Mouse (Mus musculus) E14TG2a.4 (cell line): ENCODE measurements around the gene Ppp1r37.
A peak's percentile ranks its signal among the peaks of the same experiment; 100 is the strongest.

Source experiments
- H3K27me3 ChIP-seq: 2 replicates; pipeline ENCODE4 v1.6.1; 2014; ENCODE audit warnings: low read length, control low read depth; ENCODE audit not compliant: insufficient read depth
- H3K36me3 ChIP-seq: 2 replicates; pipeline ENCODE4 v1.6.1; 2014; ENCODE audit warnings: low read length, control low read depth; ENCODE audit not compliant: insufficient read depth
- H3K4me1 ChIP-seq: replicated peaks from 2 replicates; pipeline ENCODE4 v1.6.1; 2014; ENCODE audit warnings: low read depth, low read length, control low read depth
- H3K4me3 ChIP-seq: replicated peaks from 2 replicates; pipeline ENCODE4 v1.5.1; 2014; ENCODE audit warnings: mild to moderate bottlenecking, low read length
- H3K9me3 ChIP-seq: 2 replicates; pipeline ENCODE4 v1.6.1; 2014; ENCODE audit warnings: low read length, control low read depth
- CTCF ChIP-seq: conservative IDR thresholded peaks from 2 replicates; pipeline ENCODE4 v1.5.1; 2014; ENCODE audit warnings: low read length
- NANOG ChIP-seq: IDR thresholded peaks from 2 replicates; pipeline ENCODE4 v1.6.1; 2014; ENCODE audit warnings: borderline replicate concordance, low read length, mixed read lengths
- POU5F1 ChIP-seq: IDR thresholded peaks from 2 replicates; pipeline ENCODE4 v1.6.1; 2014; ENCODE audit warnings: low read length, borderline replicate concordance

The Ppp1r37 gene

DNA sequence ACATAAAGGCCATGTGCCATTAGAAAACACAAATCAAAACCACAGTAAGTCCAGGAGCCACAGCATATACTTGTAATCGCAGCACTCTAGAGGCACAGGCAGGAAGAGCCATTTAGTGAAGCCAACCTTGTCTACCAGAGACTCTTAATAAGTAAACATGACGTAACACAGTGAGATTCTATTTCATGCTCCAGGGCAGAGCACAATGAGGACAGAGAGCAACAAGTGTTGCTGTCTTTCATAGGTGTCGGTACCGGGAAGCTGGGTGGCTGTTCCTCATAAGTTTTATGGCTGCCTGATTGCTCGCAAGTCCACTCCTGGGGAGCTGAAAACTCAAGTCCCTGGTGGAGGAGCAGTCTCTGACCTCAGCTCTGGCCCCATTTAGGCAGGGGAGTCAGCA, 11.2 kb downstream of the Ppp1r37 start:
- H3K9me3 ChIP-seq: no peaks in the 10 kb centered on the region

DNA sequence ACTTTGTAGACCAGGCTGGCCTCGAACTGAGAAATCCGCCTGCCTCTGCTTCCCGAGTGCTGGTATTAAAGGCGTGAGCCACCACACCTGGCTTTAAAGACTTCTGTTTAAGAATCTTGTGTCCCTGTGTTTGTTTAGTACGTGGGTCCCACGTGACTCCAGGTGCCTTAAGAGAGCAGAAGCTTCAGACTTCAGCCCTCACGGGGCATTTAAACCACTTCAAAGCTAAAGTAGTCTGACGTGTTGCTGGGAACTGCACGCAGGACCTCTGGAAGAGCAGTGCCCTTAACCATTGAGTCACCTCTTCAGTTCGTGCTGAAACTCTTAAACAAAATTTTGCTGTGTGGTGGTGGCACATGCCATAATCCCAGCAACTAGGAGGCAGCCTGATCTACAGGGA, 13.5 kb downstream of the Ppp1r37 start:
- Histone ChIP-seq H3K4me3 (no peak overlapping the region), H3K4me1 (peaks cover 21% of the 10 kb centered on the region), H3K36me3 (peaks cover 62% of the 10 kb centered on the region), H3K27me3 (no peaks in the 10 kb centered on the region), H3K9me3 (no peaks in the 10 kb centered on the region)
- TF ChIP-seq NANOG (no peak), POU5F1 (no peak)

More for the DNA sequence above, 11.2 kb downstream of the Ppp1r37 start:
- H3K4me3 ChIP-seq: no peak overlapping the region
- TF ChIP-seq POU5F1 (no peak), CTCF (no peak)
- H3K36me3 ChIP-seq: peaks cover 71% of the 10 kb centered on the region
- H3K4me1 ChIP-seq: peaks cover 33% of the 10 kb centered on the region
- no peaks in the 10 kb centered on the region for H3K27me3 ChIP-seq

DNA sequence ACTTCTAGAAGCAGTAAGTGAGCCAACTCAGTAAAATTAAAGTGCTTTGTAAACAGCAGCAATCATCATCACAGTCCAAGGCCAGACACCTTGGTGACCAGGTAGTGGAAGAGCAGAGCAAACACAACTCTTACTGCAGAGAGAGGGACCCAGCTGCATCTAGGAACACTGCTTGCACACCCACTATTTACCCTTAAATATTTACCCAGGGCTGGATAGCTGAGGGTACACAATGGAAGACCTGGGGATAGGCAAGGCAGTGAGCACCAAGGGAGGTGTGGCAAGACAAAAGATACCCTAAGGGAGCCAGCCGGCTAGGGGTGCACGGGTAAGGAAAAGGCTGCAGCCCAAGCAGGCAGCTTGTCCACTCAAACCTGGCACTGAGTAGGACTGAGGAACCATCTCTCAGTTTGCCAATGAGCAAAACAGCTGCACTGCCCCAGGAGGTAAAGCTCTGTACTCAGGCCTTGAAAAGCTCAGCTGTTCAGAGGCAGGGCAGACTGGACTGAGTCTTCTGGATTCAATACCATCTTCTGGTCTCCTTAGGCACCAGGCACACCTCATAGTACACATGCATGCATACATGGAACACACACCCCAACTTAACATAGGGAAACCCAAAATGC, 15.4 kb downstream of the Ppp1r37 start:
- peaks cover 61% of the 10 kb centered on the region for H3K36me3 ChIP-seq
- peaks cover 13% of the 10 kb centered on the region for H3K9me3 ChIP-seq
- TF ChIP-seq NANOG: no peak
- TF ChIP-seq POU5F1: no peak
- no peak for TF ChIP-seq CTCF
- H3K4me3 ChIP-seq: no peak overlapping the region
- H3K4me1 ChIP-seq: 0 out of 2 replicates have a peak, but pooled peaks cover 13% of the 10 kb centered on the region
- no peaks in the 10 kb centered on the region for H3K27me3 ChIP-seq

DNA sequence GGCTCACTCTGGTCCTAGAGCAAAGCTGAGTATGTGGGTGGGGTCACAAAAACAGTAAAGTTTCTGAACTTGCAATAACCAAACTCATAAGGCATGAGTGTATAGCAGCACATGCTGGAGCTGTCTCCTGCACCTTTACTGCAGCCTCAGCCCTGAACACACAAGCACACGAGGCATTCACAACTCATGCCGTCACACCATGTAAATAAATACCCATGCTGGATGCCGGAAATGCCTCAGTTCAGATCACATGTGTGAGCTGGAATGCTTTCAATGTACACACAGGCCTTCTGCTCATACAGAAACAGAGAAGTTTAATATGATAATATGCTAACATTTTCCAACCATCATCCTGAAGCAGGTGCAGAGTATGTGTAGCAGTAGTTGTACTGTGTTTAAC, 16.9 kb downstream of the Ppp1r37 start:
- Histone ChIP-seq H3K9me3 (peaks cover 27% of the 10 kb centered on the region), H3K4me3 (no peak overlapping the region), H3K4me1 (0 out of 2 replicates have a peak, but pooled peaks cover 5% of the 10 kb centered on the region), H3K27me3 (no peaks in the 10 kb centered on the region), H3K36me3 (peaks cover 65% of the 10 kb centered on the region)
- TF ChIP-seq POU5F1: no peak
- no peak for TF ChIP-seq CTCF
- no peak for TF ChIP-seq NANOG

DNA sequence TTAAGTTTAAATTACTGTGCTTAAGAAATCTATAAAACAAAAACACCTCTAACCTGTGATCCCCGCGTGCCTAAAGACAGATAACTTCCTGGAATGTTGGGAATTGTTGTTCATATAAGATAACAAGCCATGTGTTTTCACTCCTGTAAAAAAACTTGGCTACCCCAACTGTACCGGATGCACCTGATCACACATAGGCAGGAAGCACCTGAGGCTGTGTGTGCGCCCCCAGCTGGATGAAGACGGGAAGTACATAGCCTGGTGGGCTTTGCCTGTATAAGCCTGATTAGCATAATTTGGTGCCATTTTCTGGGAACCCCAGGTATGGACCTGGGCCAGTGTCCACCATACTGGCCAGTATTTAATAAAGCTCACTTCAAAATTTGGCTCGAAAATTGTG, 19.3 kb downstream of the Ppp1r37 start:
- TF ChIP-seq CTCF: no peak; the same call in 1 of the 2 replicates
- no peak for TF ChIP-seq POU5F1
- TF ChIP-seq NANOG: no peak
- Histone ChIP-seq H3K36me3 (peaks cover 63% of the 10 kb centered on the region), H3K4me3 (no peak overlapping the region), H3K4me1 (0 out of 2 replicates have a peak, but pooled peaks cover 5% of the 10 kb centered on the region), H3K9me3 (peaks cover 52% of the 10 kb centered on the region), H3K27me3 (no peaks in the 10 kb centered on the region)

DNA sequence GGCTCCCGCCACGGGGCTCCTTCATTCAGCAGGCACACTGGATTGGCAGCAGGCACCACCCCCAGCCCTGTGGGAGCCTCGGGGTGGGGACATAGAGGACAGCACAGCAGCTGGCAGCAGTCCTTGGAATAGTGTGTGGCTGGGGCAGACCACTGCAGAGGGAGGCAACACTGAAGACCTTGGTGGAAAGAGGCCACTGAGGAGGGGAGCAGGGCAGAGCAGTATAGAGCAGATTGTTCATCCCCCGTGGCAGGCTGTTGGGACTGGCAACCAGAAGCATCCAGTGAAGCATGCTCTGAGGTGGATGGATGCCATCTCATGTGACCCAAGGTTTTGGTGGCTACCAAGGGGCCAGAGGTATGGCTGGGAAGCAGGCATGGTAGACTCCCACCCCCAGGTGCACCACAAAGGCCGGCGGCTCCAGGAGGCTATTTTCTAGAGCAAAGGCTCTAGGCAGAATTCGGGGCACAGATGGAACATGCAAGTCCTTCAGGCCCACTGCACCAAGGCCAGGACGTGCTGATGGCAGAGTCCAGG, 20.7 kb downstream of the Ppp1r37 start:
- TF ChIP-seq POU5F1 (no peak), CTCF (no peak), NANOG (no peak)
- H3K27me3 ChIP-seq: no peaks in the 10 kb centered on the region
- H3K4me3 ChIP-seq: no peak overlapping the region
- H3K4me1 ChIP-seq: no peaks in the 10 kb centered on the region
- peaks cover 67% of the 10 kb centered on the region for H3K36me3 ChIP-seq
- H3K9me3 ChIP-seq: peaks cover 65% of the 10 kb centered on the region

DNA sequence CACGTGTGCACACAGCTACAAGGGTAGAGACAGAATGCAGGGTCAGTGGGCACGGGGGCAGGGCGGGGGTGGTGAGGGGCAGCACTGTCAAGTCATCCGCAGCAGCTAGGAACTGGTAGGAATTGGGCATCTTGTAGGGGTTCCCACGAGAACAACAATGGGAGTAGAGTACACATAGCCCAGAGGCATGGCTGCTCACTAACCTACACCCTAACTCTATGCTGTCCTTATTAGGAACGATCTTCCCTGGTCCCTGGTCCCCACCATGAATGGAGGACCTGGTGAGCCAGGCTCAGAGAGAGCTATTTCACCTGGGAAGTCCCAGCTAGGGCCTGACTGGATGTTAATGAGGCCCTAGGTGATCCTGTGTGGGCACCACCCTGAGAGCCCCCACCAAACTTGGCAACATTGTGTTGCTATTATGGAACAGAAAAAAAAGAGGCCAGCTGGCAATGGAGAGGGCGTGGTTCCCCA, 21.2 kb downstream of the Ppp1r37 start:
- H3K4me1 ChIP-seq: no peaks in the 10 kb centered on the region
- H3K9me3 ChIP-seq: peaks cover 70% of the 10 kb centered on the region
- peaks cover 65% of the 10 kb centered on the region for H3K36me3 ChIP-seq
- H3K4me3 ChIP-seq: 0 out of 2 replicates have a peak overlapping the region, but pooled peaks have one; percentile 27
- TF ChIP-seq POU5F1: no peak
- TF ChIP-seq NANOG: no peak
- no peak for TF ChIP-seq CTCF
- no peaks in the 10 kb centered on the region for H3K27me3 ChIP-seq

DNA sequence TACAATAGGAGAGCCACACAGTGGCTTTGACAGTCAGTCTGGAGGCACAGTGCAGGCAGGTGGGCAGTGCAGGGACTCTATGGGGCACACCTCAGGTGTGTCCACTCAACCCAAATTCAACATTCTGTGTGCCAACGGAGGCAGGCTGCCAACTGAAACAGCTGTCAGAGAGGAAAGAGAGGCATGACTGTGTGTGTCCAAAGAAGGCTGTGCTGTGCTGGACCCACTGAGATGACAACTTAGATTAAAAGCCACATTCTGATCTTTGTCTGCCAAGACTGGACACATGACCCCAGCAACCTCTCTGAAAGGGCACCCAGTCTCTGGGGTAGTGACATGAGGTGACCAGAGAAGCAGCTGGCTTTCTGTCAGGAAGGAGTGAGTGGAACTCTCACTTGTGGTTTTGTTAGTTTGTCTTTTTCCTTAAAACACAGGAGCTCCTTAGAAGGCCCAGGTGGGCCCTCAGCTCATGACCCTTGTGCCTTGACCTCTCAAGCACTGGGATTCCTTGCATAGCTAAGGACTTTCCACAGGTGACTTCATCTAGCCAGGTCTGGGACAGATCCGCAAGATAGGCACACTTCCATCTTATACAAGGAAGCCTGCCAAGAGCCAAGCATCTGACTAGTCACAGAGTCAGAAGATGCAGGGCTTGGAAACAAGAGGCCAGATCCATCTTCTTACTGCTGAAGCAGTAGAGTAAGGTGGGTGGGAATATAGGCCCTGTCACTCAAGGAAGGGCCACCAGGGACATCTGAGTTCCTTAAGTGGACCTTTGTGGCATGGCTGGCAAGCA, 21.9 kb downstream of the Ppp1r37 start:
- Histone ChIP-seq H3K4me3 (0 out of 2 replicates have a peak overlapping the region, but pooled peaks have one; percentile 27), H3K36me3 (peaks cover 69% of the 10 kb centered on the region), H3K4me1 (no peaks in the 10 kb centered on the region), H3K9me3 (peaks cover 77% of the 10 kb centered on the region), H3K27me3 (no peaks in the 10 kb centered on the region)
- no peak for TF ChIP-seq NANOG
- no peak for TF ChIP-seq POU5F1
- no peak for TF ChIP-seq CTCF
